Mouse (Mus musculus) limb, embryonic 11.5 days (tissue): Measurements from ENCODE around the gene Usp50. TPM values are rescaled to one million over a fixed set of nuclear protein-coding genes. Genes with fewer than 3 reads are reported as not detected.
A peak's percentile ranks its signal among the peaks of the same experiment; 100 is the strongest.

Source experiments
- ATAC-seq: fragments of 200-750 bp; cut with Nextera tagmentation; 2 replicates; pipeline ENCODE4 v1.8.0; 2017; ENCODE audit warnings: low read depth; ENCODE audit not compliant: insufficient number of reproducible peaks, low FRiP score, low TSS enrichment
- DNase-seq: peaks from one replicate; pipeline ENCODE4 v3.0.0-alpha.2; 2015; ENCODE audit warnings: low spot score
- H3K27ac ChIP-seq: fragments of 300-500 bp; sonication (generic); replicated peaks from 2 replicates; pipeline ENCODE4 v1.5.1; 2014; ENCODE audit warnings: low read depth, mild to moderate bottlenecking, low read length
- H3K27me3 ChIP-seq: fragments of 300-500 bp; sonication (generic); 2 replicates; pipeline ENCODE4 v1.6.1; 2014; ENCODE audit warnings: mild to moderate bottlenecking, low read length, mixed read lengths; ENCODE audit not compliant: control insufficient read depth, insufficient read depth
- H3K36me3 ChIP-seq: fragments of 300-500 bp; sonication (generic); 2 replicates; pipeline ENCODE4 v1.6.1; 2014; ENCODE audit warnings: mild to moderate bottlenecking, low read length, moderate library complexity, mixed read lengths; ENCODE audit not compliant: control insufficient read depth, insufficient read depth
- H3K4me1 ChIP-seq: fragments of 300-500 bp; sonication (generic); 2 replicates; pipeline ENCODE4 v1.6.1; 2014; ENCODE audit warnings: low read length, mixed read lengths; ENCODE audit not compliant: control insufficient read depth, insufficient read depth
- H3K4me2 ChIP-seq: fragments of 300-500 bp; sonication (generic); 2 replicates; pipeline ENCODE4 v1.6.1; 2014; ENCODE audit warnings: low read depth, mild to moderate bottlenecking, moderate library complexity; ENCODE audit not compliant: severe bottlenecking
- H3K4me3 ChIP-seq: fragments of 300-500 bp; sonication (generic); 2 replicates; pipeline ENCODE4 v1.5.1; 2014; ENCODE audit warnings: low read depth, low read length
- H3K9ac ChIP-seq: fragments of 300-500 bp; sonication (generic); 2 replicates; pipeline ENCODE4 v1.6.1; 2014; ENCODE audit warnings: mild to moderate bottlenecking, low read length
- H3K9me3 ChIP-seq: fragments of 300-500 bp; sonication (generic); 2 replicates; pipeline ENCODE4 v1.6.1; 2016; ENCODE audit warnings: low read length; ENCODE audit not compliant: control insufficient read depth
- WGBS: fragments of 180-500 bp; shearing (Covaris S2); extraction: QIAGEN DNeasy Blood & Tissue Kit; methylation state at CpG from one replicate; pipeline ENCODE4 v1.1.7; 2014; 5-methylcytosine and 5-hydroxymethylcytosine counted together
- polyA plus RNA-seq: library from polyadenylated mRNA; unstranded; fragments of >200 nt; fragmentation: Nextera tagmentation; extraction: Ambion mirVana; gene quantifications from 2 replicates; pipeline ENCODE4 v1.2.1, GENCODE M21; 2014

The Usp50 gene
- polyA plus RNA-seq, 1 experiment from 2014 or later, result 3.0 TPM

GRCm38 (mm10) chr2:126769431-126770181 lies 13.7 kb downstream of the Usp50 start:
- no peaks in the 10 kb centered on the region for H3K27me3 ChIP-seq
- no peak for ATAC-seq
- no peak overlapping the region for H3K4me2 ChIP-seq
- no peak for DNase-seq
- no peaks in the 10 kb centered on the region for H3K36me3 ChIP-seq
- H3K9me3 ChIP-seq, result no peaks in the 10 kb centered on the region
- H3K9ac ChIP-seq, result no peak overlapping the region
- no peaks in the 10 kb centered on the region for H3K4me1 ChIP-seq
- 77% methylated on average over 19 of the region's 19 CpGs for WGBS
- H3K27ac ChIP-seq, result no peak overlapping the region
- H3K4me3 ChIP-seq, result no peak overlapping the region

GRCm38 (mm10) chr2:126768194-126768593 lies 15.1 kb downstream of the Usp50 start:
- DNase-seq (no peak), ATAC-seq (no peak)
- Histone ChIP-seq H3K36me3 (no peaks in the 10 kb centered on the region), H3K4me2 (no peak overlapping the region), H3K27me3 (no peaks in the 10 kb centered on the region), H3K4me3 (no peak overlapping the region), H3K9me3 (no peaks in the 10 kb centered on the region), H3K27ac (no peak overlapping the region), H3K4me1 (no peaks in the 10 kb centered on the region), H3K9ac (no peak overlapping the region)
- WGBS, result 77% methylated on average over 4 of the region's 4 CpGs

GRCm38 (mm10) chr2:126767599-126767998 lies 15.7 kb downstream of the Usp50 start:
- H3K9me3 ChIP-seq, result no peaks in the 10 kb centered on the region
- H3K36me3 ChIP-seq, result no peaks in the 10 kb centered on the region
- no peak overlapping the region for H3K4me3 ChIP-seq
- no peak overlapping the region for H3K27ac ChIP-seq
- H3K9ac ChIP-seq, result no peak overlapping the region
- H3K4me1 ChIP-seq, result no peaks in the 10 kb centered on the region
- H3K4me2 ChIP-seq, result no peak overlapping the region
- WGBS, result 100% methylated on average over 3 of the region's 3 CpGs
- ATAC-seq (no peak), DNase-seq (no peak)
- no peaks in the 10 kb centered on the region for H3K27me3 ChIP-seq

- no peak overlapping the region for H3K4me2 ChIP-seq
- ATAC-seq, result no peak
- H3K27ac ChIP-seq, result no peak overlapping the region
- H3K36me3 ChIP-seq, result peaks cover 6% of the 10 kb centered on the region
- no peaks in the 10 kb centered on the region for H3K9me3 ChIP-seq
- DNase-seq, result peak; percentile 27
- H3K9ac ChIP-seq, result no peak overlapping the region
- 50% methylated on average over 11 of the region's 11 CpGs for WGBS
- no peak overlapping the region for H3K4me3 ChIP-seq
- no peaks in the 10 kb centered on the region for H3K27me3 ChIP-seq
- H3K4me1 ChIP-seq, result no peaks in the 10 kb centered on the region
These were observed 17.2 kb downstream of the Usp50 start for GRCm38 (mm10) chr2:126765867-126766582.

- Histone ChIP-seq H3K9me3 (no peaks in the 10 kb centered on the region), H3K4me1 (no peaks in the 10 kb centered on the region), H3K27ac (no peak overlapping the region), H3K36me3 (peaks cover 25% of the 10 kb centered on the region), H3K4me3 (no peak overlapping the region), H3K4me2 (no peak overlapping the region), H3K9ac (no peak overlapping the region), H3K27me3 (no peaks in the 10 kb centered on the region)
- ATAC-seq (no peak), DNase-seq (no peak)
- 92% methylated on average over 7 of the region's 7 CpGs for WGBS
These were observed 23.9 kb downstream of the Usp50 start for GRCm38 (mm10) chr2:126759351-126759750.

GRCm38 (mm10) chr2:126755664-126756063 lies 27.6 kb downstream of the Usp50 start:
- Histone ChIP-seq H3K9ac (no peak overlapping the region), H3K27me3 (no peaks in the 10 kb centered on the region), H3K9me3 (no peaks in the 10 kb centered on the region), H3K36me3 (peaks cover 17% of the 10 kb centered on the region; the same call in 1 of the 2 replicates), H3K4me1 (no peaks in the 10 kb centered on the region), H3K4me2 (no peak overlapping the region), H3K4me3 (no peak overlapping the region), H3K27ac (no peak overlapping the region)
- DNase-seq (no peak), ATAC-seq (no peak)
- WGBS, result 97% methylated on average over 6 of the region's 6 CpGs

- no peak for ATAC-seq
- Histone ChIP-seq H3K9ac (no peak overlapping the region), H3K36me3 (peaks cover 8% of the 10 kb centered on the region; the same call in 1 of the 2 replicates), H3K27me3 (no peaks in the 10 kb centered on the region), H3K27ac (no peak overlapping the region), H3K4me2 (no peak overlapping the region), H3K4me3 (no peak overlapping the region), H3K9me3 (no peaks in the 10 kb centered on the region), H3K4me1 (no peaks in the 10 kb centered on the region)
- 87% methylated on average over 5 of the region's 5 CpGs for WGBS
- DNase-seq, result no peak
These were observed 39.9 kb downstream of the Usp50 start for GRCm38 (mm10) chr2:126743389-126743788.

- Histone ChIP-seq H3K9ac (no peak overlapping the region), H3K27ac (no peak overlapping the region), H3K27me3 (no peaks in the 10 kb centered on the region), H3K4me3 (no peak overlapping the region), H3K36me3 (peaks cover 4% of the 10 kb centered on the region; the same call in 1 of the 2 replicates), H3K9me3 (no peaks in the 10 kb centered on the region), H3K4me2 (no peak overlapping the region), H3K4me1 (no peaks in the 10 kb centered on the region)
- WGBS, result 96% methylated on average over 2 of the region's 2 CpGs
- DNase-seq (no peak), ATAC-seq (no peak)
These were observed 43.0 kb downstream of the Usp50 start for GRCm38 (mm10) chr2:126740314-126740713.
